Mouse (Mus musculus): Measurements from ENCODE around the gene Pard3b. TPM values are rescaled to one million over a fixed set of nuclear protein-coding genes. Genes with fewer than 3 reads are reported as not detected.

Pard3b gene
- polyA plus RNA-seq, 1 experiment from 2014 or later: 19.6 TPM

DNA sequence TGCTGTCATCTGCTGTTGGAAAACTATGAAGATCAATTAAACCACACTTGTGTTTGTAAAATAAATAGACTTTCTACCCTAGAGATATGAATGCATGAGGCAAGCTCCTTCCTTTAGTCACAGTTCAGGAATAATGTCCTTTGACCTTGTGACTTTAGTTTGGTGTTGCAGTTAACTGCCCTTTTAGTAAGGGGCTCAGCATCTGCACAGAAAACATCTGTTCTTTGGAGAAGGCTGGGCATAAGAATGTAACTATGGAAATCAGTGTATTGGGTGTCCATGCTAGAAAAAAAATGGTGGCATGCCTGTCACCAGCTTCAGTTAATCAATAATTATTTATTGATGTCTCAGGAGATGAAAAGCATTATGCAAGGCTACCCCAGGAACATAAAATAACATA, 381.1 kb downstream of the Pard3b start:
- Histone ChIP-seq H3K4me3 (ENCODE audit: low read depth, low read length) (no peak overlapping the region), H3K27me3 (ENCODE audit: insufficient read depth, low read length) (no peaks in the 10 kb centered on the region), H3K36me3 (ENCODE audit: insufficient read depth) (no peaks in the 10 kb centered on the region), H3K9me3 (ENCODE audit: low read depth, low read length) (no peaks in the 10 kb centered on the region), H3K9ac (no peak overlapping the region), H3K27ac (ENCODE audit: low read depth) (no peak overlapping the region), H3K4me2 (no peak overlapping the region), H3K4me1 (ENCODE audit: insufficient read depth) (0 out of 2 replicates have a peak, but pooled peaks cover 3% of the 10 kb centered on the region)
- TF ChIP-seq CTCF (IDR thresholded peaks at IDR 0.05; ENCODE audit: low read depth): no peak
- DNase-seq: no peak
- no peak for ATAC-seq (ENCODE audit: insufficient read depth)

DNA sequence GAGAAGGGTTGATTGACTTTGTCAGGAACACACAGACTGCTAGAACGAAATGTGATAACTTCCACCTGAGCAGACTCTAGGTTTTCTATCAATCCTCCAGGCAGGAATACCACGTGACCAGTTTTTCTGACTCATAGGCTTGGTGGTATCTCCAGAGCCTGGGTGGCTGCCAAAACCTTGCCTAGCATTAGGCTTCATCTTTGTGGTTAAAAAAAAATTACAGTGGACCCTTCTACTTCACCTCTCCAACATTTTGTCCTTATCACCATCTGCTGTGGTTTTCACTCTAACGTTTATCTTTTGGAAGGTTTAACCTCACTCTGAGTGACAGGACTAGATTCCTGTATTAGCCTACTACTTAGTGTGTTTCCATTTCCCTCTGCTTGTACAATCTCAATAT, 403.1 kb downstream of the Pard3b start:
- ATAC-seq (ENCODE audit: insufficient read depth) (no peak), DNase-seq (peak; percentile 52)
- Histone ChIP-seq H3K4me3 (ENCODE audit: low read depth, low read length) (no peak overlapping the region), H3K36me3 (ENCODE audit: insufficient read depth) (no peaks in the 10 kb centered on the region), H3K4me2 (no peak overlapping the region), H3K27me3 (ENCODE audit: insufficient read depth, low read length) (no peaks in the 10 kb centered on the region), H3K9me3 (ENCODE audit: low read depth, low read length) (no peaks in the 10 kb centered on the region), H3K9ac (no peak overlapping the region), H3K27ac (ENCODE audit: low read depth) (no peak overlapping the region), H3K4me1 (ENCODE audit: insufficient read depth) (no peaks in the 10 kb centered on the region)
- TF ChIP-seq CTCF (IDR thresholded peaks at IDR 0.05; ENCODE audit: low read depth): no peak
- WGBS: 40% methylated on average over 3 of the region's 3 CpGs

DNA sequence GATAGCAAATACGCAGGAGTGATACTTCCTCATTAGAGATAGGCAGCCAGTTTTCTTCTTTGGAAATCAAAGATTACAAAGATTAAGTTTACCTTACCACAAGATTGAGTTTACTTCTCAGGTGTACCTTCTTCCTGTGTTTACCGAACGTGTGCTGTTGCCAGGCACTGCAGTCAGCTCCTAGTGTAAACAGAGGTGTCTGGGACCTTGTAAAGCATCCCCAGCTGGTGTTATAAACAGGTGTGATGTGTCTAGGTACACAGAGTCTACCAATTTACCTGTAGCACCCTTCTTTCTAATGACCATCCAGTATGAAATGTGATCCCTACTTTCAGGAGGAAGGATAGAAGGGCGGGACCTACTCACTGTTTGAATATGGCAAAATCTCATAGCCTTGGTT, 410.0 kb downstream of the Pard3b start:
- ATAC-seq (ENCODE audit: insufficient read depth): no peak

DNA sequence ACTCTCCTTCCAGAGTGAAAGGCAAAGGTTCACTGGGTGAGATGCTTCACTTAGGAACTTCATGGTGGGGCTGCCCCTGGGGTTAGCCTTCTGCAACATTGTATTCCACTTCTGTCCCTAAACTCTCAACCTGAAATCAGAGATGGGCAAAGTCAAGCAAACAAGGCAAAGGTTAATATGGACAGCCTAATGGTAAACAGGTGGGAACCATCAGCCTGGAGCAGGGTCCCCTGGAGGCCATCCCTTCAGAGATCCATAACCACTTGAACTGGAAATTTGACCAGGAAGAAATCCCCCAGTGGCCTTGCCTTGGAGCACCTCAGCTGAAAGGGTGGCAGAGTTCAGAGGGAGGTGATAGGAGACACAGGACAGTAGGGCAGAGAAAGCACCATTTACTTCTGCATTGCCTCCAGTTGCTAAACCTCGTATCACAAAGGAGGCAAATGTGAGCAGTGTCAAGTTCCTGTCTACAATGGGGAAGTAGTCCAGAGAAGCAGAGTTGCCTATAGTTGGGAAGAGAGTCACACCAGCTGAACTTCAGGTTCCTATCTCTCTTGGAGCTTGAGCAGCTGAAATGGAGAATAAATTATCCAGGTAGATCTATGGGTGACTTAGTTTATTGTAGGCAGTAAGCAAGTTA, 412.7 kb downstream of the Pard3b start:
- no peak for ATAC-seq (ENCODE audit: insufficient read depth)
- WGBS: 38% methylated on average over 1 of the region's 1 CpGs
- Histone ChIP-seq H3K4me2 (no peak overlapping the region), H3K27ac (ENCODE audit: low read depth) (no peak overlapping the region), H3K36me3 (ENCODE audit: insufficient read depth) (no peaks in the 10 kb centered on the region), H3K4me3 (ENCODE audit: low read depth, low read length) (no peak overlapping the region), H3K27me3 (ENCODE audit: insufficient read depth, low read length) (no peaks in the 10 kb centered on the region), H3K4me1 (ENCODE audit: insufficient read depth) (no peaks in the 10 kb centered on the region), H3K9ac (no peak overlapping the region), H3K9me3 (ENCODE audit: low read depth, low read length) (no peaks in the 10 kb centered on the region)
- DNase-seq: no peak
- no peak for TF ChIP-seq CTCF (IDR thresholded peaks at IDR 0.05; ENCODE audit: low read depth)

More for the DNA sequence above, 410.0 kb downstream of the Pard3b start:
- Histone ChIP-seq H3K9me3 (ENCODE audit: low read depth, low read length) (no peaks in the 10 kb centered on the region), H3K27me3 (ENCODE audit: insufficient read depth, low read length) (no peaks in the 10 kb centered on the region), H3K4me1 (ENCODE audit: insufficient read depth) (no peaks in the 10 kb centered on the region), H3K36me3 (ENCODE audit: insufficient read depth) (no peaks in the 10 kb centered on the region), H3K9ac (no peak overlapping the region), H3K27ac (ENCODE audit: low read depth) (no peak overlapping the region), H3K4me2 (no peak overlapping the region), H3K4me3 (ENCODE audit: low read depth, low read length) (no peak overlapping the region)
- no peak for TF ChIP-seq CTCF (IDR thresholded peaks at IDR 0.05; ENCODE audit: low read depth)
- no peak for DNase-seq
- WGBS: 38% methylated on average over 4 of the region's 4 CpGs

DNA sequence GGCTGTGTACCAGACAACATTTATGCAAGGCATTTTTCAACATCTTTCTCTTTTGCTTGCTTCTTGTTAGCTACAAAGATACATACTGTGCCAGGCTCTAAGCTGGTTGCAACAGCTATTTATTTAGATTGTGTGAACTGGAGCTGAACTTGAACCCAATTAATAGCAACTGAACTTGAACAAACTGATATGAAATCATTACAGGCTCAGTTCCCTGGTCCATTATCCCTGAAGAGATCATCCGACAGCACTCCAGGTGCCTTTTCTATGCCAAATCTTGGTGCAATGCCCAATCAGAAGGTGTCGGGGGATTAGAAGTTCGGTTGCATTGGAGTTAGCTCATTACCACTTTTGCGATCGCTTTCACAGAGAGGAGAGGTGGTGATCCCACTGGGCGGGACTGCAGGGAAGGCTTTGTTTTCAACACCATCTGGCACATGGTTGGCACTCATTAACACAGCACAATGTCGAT, 414.6 kb downstream of the Pard3b start:
- Histone ChIP-seq H3K27me3 (ENCODE audit: insufficient read depth, low read length) (no peaks in the 10 kb centered on the region), H3K4me3 (ENCODE audit: low read depth, low read length) (no peak overlapping the region), H3K9me3 (ENCODE audit: low read depth, low read length) (no peaks in the 10 kb centered on the region), H3K27ac (ENCODE audit: low read depth) (no peak overlapping the region), H3K9ac (no peak overlapping the region), H3K36me3 (ENCODE audit: insufficient read depth) (no peaks in the 10 kb centered on the region), H3K4me2 (no peak overlapping the region), H3K4me1 (ENCODE audit: insufficient read depth) (no peaks in the 10 kb centered on the region)
- DNase-seq (no peak), ATAC-seq (ENCODE audit: insufficient read depth) (no peak)
- TF ChIP-seq CTCF (IDR thresholded peaks at IDR 0.05; ENCODE audit: low read depth): no peak
- 68% methylated on average over 7 of the region's 7 CpGs for WGBS

DNA sequence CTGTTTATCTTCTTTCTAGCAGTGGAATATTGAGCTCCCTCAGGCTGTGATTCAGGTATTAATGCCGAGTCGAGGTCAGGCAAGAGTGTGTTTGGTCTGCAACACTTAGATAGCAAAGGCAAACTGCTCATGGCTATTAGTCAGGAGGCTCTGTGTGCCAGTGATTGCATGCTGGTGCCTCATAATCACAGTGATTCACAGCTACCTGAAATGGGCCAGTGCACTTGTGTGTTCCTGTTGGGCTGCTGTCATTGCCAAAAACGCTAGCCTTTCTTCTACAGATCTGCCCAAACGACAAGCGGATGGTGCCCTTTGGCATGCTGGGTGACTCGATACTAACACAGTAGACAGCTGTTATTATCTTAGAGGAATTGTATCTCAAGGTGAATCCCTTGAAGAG, 416.7 kb downstream of the Pard3b start:
- H3K36me3 ChIP-seq (ENCODE audit: insufficient read depth): no peaks in the 10 kb centered on the region
- ATAC-seq (ENCODE audit: insufficient read depth) (no peak), DNase-seq (no peak)
- TF ChIP-seq CTCF (IDR thresholded peaks at IDR 0.05; ENCODE audit: low read depth): no peak
- H3K27me3 ChIP-seq (ENCODE audit: insufficient read depth, low read length): no peaks in the 10 kb centered on the region
- no peaks in the 10 kb centered on the region for H3K4me1 ChIP-seq (ENCODE audit: insufficient read depth)
- 65% methylated on average over 6 of the region's 6 CpGs for WGBS
- no peaks in the 10 kb centered on the region for H3K9me3 ChIP-seq (ENCODE audit: low read depth, low read length)
- no peak overlapping the region for H3K27ac ChIP-seq (ENCODE audit: low read depth)
- H3K4me2 ChIP-seq: no peak overlapping the region
- H3K4me3 ChIP-seq (ENCODE audit: low read depth, low read length): no peak overlapping the region
- H3K9ac ChIP-seq: no peak overlapping the region

DNA sequence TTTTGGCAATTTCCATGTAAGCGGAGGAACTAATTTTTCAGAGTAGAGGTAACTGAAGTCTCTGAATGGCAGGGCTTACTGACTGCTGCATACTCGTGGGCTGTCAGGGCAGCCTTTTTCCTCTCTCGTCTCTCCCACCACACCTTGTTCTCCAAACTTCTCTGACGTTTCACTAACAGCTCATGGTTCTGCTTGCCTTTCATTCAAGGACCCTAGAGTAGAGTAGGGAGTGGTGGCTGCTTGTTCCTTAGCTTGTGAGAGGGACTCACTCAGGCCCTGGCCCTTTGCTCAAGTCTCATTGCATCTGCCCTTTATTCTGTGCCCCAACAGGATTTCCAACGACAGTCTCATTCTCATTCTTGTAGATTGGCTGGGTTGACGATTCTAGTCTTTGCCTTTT, 432.0 kb downstream of the Pard3b start:
- no peaks in the 10 kb centered on the region for H3K27me3 ChIP-seq (ENCODE audit: insufficient read depth, low read length)
- H3K9me3 ChIP-seq (ENCODE audit: low read depth, low read length): peaks cover 8% of the 10 kb centered on the region; the same call in 1 of the 2 replicates
- ATAC-seq (ENCODE audit: insufficient read depth): no peak
- no peak overlapping the region for H3K9ac ChIP-seq
- DNase-seq: no peak
- no peaks in the 10 kb centered on the region for H3K4me1 ChIP-seq (ENCODE audit: insufficient read depth)
- no peak overlapping the region for H3K27ac ChIP-seq (ENCODE audit: low read depth)
- 65% methylated on average over 6 of the region's 6 CpGs for WGBS
- TF ChIP-seq CTCF (IDR thresholded peaks at IDR 0.05; ENCODE audit: low read depth): no peak
- no peak overlapping the region for H3K4me2 ChIP-seq
- no peaks in the 10 kb centered on the region for H3K36me3 ChIP-seq (ENCODE audit: insufficient read depth)
- H3K4me3 ChIP-seq (ENCODE audit: low read depth, low read length): no peak overlapping the region

Data from lung, embryonic 14.5 days (tissue).